Mouse (Mus musculus) embryonic fibroblast, embryonic 13.5 days (primary cell): ENCODE data around the gene Rdh14.

ENCODE experiments used
- CTCF ChIP-seq: IDR thresholded peaks from 2 replicates; pipeline ENCODE4 v1.5.1; 2011; ENCODE audit warnings: mild to moderate bottlenecking, control low read depth, low read length, moderate library complexity, borderline replicate concordance; ENCODE audit not compliant: insufficient read depth
- POLR2A ChIP-seq: IDR thresholded peaks from 2 replicates; pipeline ENCODE4 v1.6.1; 2011; ENCODE audit warnings: low read depth, mild to moderate bottlenecking, control low read depth, low read length, moderate library complexity

DNA sequence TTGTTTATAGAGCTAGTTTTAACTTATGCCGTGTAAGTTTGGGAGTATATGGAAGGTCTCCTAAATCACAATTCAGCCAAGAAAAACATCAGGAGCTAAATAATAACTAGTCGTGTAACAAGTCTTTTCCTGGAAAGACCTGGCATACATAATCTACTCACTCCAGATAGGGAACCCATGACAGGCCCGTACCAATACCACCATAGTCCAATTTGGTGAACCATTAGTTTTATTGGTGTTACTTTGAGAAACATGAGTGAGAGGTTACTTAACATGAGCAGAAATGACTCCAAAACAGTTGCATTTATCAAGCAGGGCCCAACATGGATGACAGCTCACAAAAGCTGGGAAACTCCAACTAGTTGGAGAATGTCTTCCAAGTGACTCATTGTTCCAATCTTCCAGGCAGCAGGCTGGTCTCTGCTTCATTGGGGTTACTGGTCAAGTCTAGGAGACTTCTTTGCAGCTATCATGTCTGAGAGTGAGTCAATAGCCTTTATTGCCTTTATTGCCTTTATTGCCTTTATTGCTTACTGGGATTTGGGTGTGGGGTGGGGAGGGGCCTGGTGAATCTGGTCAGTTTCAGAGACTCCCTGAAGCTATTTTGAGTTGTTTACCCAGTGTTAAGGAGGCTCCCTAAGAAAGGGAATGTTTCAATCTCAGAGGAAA, 20.1 kb downstream of the Rdh14 start:
- TF ChIP-seq CTCF (no peak), POLR2A (no peak)
